Mouse (Mus musculus): ENCODE data around the gene Zbtb42. TPM values are rescaled to one million over a fixed set of nuclear protein-coding genes. Genes with fewer than 3 reads are reported as not detected.

The Zbtb42 gene
- polyA plus RNA-seq, 1 experiment from 2014 or later = 5.4 TPM

GRCm38 (mm10) chr12:112663716-112664115 lies 14.9 kb upstream of the Zbtb42 start:
- WGBS = 49% methylated on average over 12 of the region's 12 CpGs
- ATAC-seq (ENCODE audit: low FRiP score, low read depth) = peak; percentile 61
- no peaks in the 10 kb centered on the region for H3K9me3 ChIP-seq
- H3K4me1 ChIP-seq = peaks cover 79% of the 10 kb centered on the region
- no peak overlapping the region for H3K4me3 ChIP-seq
- H3K36me3 ChIP-seq = peaks cover 80% of the 10 kb centered on the region
- H3K4me2 ChIP-seq (replicated peaks) = peak overlapping the region; percentile 44
- H3K27ac ChIP-seq = peak overlapping the region; percentile 73
- peak overlapping the region; percentile 38 for H3K9ac ChIP-seq
- no peaks in the 10 kb centered on the region for H3K27me3 ChIP-seq (replicated peaks)

GRCm38 (mm10) chr12:112664124-112664523 lies 14.5 kb upstream of the Zbtb42 start:
- Histone ChIP-seq H3K4me1 (peaks cover 79% of the 10 kb centered on the region), H3K9me3 (no peaks in the 10 kb centered on the region), H3K9ac (0 out of 2 replicates have a peak overlapping the region, but pooled peaks have one; percentile 38), H3K27me3 (replicated peaks) (no peaks in the 10 kb centered on the region), H3K36me3 (peaks cover 80% of the 10 kb centered on the region), H3K4me3 (no peak overlapping the region), H3K27ac (peak overlapping the region; percentile 73), H3K4me2 (replicated peaks) (peak overlapping the region; percentile 44)
- WGBS = 27% methylated on average over 2 of the region's 2 CpGs
- peak; percentile 54 for ATAC-seq (ENCODE audit: low FRiP score, low read depth)

GRCm38 (mm10) chr12:112664656-112665055 lies 14.0 kb upstream of the Zbtb42 start:
- no peak for ATAC-seq (ENCODE audit: low FRiP score, low read depth)
- Histone ChIP-seq H3K27ac (peak overlapping the region; percentile 73), H3K4me1 (peaks cover 83% of the 10 kb centered on the region), H3K27me3 (replicated peaks) (no peaks in the 10 kb centered on the region), H3K9me3 (no peaks in the 10 kb centered on the region), H3K4me3 (no peak overlapping the region), H3K4me2 (replicated peaks) (peak overlapping the region; percentile 44), H3K9ac (peak overlapping the region; percentile 38; the same call in 1 of the 2 replicates), H3K36me3 (peaks cover 81% of the 10 kb centered on the region)
- whole genome bisulfite sequencing = 40% methylated on average over 5 of the region's 5 CpGs

GRCm38 (mm10) chr12:112665445-112665844 lies 13.2 kb upstream of the Zbtb42 start:
- 38% methylated on average over 18 of the region's 18 CpGs for WGBS
- H3K36me3 ChIP-seq = peaks cover 82% of the 10 kb centered on the region
- peak overlapping the region; percentile 73 for H3K27ac ChIP-seq
- no peaks in the 10 kb centered on the region for H3K9me3 ChIP-seq
- no peak overlapping the region for H3K4me3 ChIP-seq
- H3K27me3 ChIP-seq (replicated peaks) = no peaks in the 10 kb centered on the region
- peaks cover 87% of the 10 kb centered on the region for H3K4me1 ChIP-seq
- ATAC-seq (ENCODE audit: low FRiP score, low read depth) = peak; percentile 12; the same call in 1 of the 2 replicates
- H3K9ac ChIP-seq = peak overlapping the region; percentile 38; the same call in 1 of the 2 replicates
- peak overlapping the region; percentile 44 for H3K4me2 ChIP-seq (replicated peaks)

GRCm38 (mm10) chr12:112665881-112666544 lies 12.6 kb upstream of the Zbtb42 start:
- H3K36me3 ChIP-seq = peaks cover 82% of the 10 kb centered on the region
- ATAC-seq (ENCODE audit: low FRiP score, low read depth) = no peak

GRCm38 (mm10) chr12:112667619-112668297 lies 10.9 kb upstream of the Zbtb42 start:
- Histone ChIP-seq H3K27ac (no peak overlapping the region), H3K4me3 (peak overlapping the region; percentile 13; the same call in 1 of the 2 replicates), H3K4me1 (peaks cover 87% of the 10 kb centered on the region), H3K4me2 (replicated peaks) (no peak overlapping the region), H3K36me3 (peaks cover 71% of the 10 kb centered on the region), H3K9me3 (no peaks in the 10 kb centered on the region), H3K27me3 (replicated peaks) (no peaks in the 10 kb centered on the region), H3K9ac (0 out of 2 replicates have a peak overlapping the region, but pooled peaks have one; percentile 21)
- 87% methylated on average over 10 of the region's 10 CpGs for WGBS
- no peak for ATAC-seq (ENCODE audit: low FRiP score, low read depth)

More at GRCm38 (mm10) chr12:112665881-112666544, 12.6 kb upstream of the Zbtb42 start:
- H3K27ac ChIP-seq = peak overlapping the region; percentile 73
- no peak overlapping the region; the same call in 1 of the 2 replicates for H3K4me3 ChIP-seq
- H3K27me3 ChIP-seq (replicated peaks) = no peaks in the 10 kb centered on the region
- WGBS = 91% methylated on average over 9 of the region's 9 CpGs
- H3K4me2 ChIP-seq (replicated peaks) = peak overlapping the region; percentile 44
- no peaks in the 10 kb centered on the region for H3K9me3 ChIP-seq
- H3K9ac ChIP-seq = 0 out of 2 replicates have a peak overlapping the region, but pooled peaks have one; percentile 30
- H3K4me1 ChIP-seq = peaks cover 87% of the 10 kb centered on the region

- Histone ChIP-seq H3K4me1 (peaks cover 73% of the 10 kb centered on the region), H3K36me3 (peaks cover 55% of the 10 kb centered on the region), H3K9ac (peak overlapping the region; percentile 38), H3K9me3 (no peaks in the 10 kb centered on the region), H3K4me2 (replicated peaks) (peak overlapping the region; percentile 89), H3K4me3 (no peak overlapping the region), H3K27ac (no peak overlapping the region), H3K27me3 (replicated peaks) (no peaks in the 10 kb centered on the region)
- no peak for ATAC-seq (ENCODE audit: low FRiP score, low read depth)
- WGBS = 48% methylated on average over 9 of the region's 9 CpGs
These were observed 7.8 kb upstream of the Zbtb42 start for GRCm38 (mm10) chr12:112670718-112671393.

GRCm38 (mm10) chr12:112671891-112672290 lies 6.7 kb upstream of the Zbtb42 start:
- Histone ChIP-seq H3K27me3 (replicated peaks) (peaks cover under 1% of the 10 kb centered on the region; the same call in 1 of the 2 replicates), H3K4me3 (peak overlapping the region; percentile 98; the same call in 1 of the 2 replicates), H3K4me2 (replicated peaks) (peak overlapping the region; percentile 89), H3K36me3 (peaks cover 46% of the 10 kb centered on the region), H3K4me1 (peaks cover 63% of the 10 kb centered on the region), H3K9me3 (no peaks in the 10 kb centered on the region), H3K27ac (no peak overlapping the region), H3K9ac (no peak overlapping the region)
- WGBS = 81% methylated on average over 7 of the region's 7 CpGs
- ATAC-seq (ENCODE audit: low FRiP score, low read depth) = no peak

- H3K27ac ChIP-seq = peak overlapping the region; percentile 87; the same call in 1 of the 2 replicates
- peaks cover 11% of the 10 kb centered on the region for H3K27me3 ChIP-seq (replicated peaks)
- peak; percentile 15; the same call in 1 of the 2 replicates for ATAC-seq (ENCODE audit: low FRiP score, low read depth)
- H3K9me3 ChIP-seq = no peaks in the 10 kb centered on the region
- peak overlapping the region; percentile 98 for H3K4me3 ChIP-seq
- H3K4me2 ChIP-seq (replicated peaks) = peak overlapping the region; percentile 89
- H3K4me1 ChIP-seq = peaks cover 58% of the 10 kb centered on the region
- peak overlapping the region; percentile 100 for H3K9ac ChIP-seq
- H3K36me3 ChIP-seq = peaks cover 35% of the 10 kb centered on the region
- WGBS = 8% methylated on average over 21 of the region's 21 CpGs
These were observed 5.7 kb upstream of the Zbtb42 start for GRCm38 (mm10) chr12:112672744-112673575.

- Histone ChIP-seq H3K36me3 (peaks cover 29% of the 10 kb centered on the region), H3K27me3 (replicated peaks) (peaks cover 17% of the 10 kb centered on the region), H3K9ac (peak overlapping the region; percentile 100), H3K27ac (peak overlapping the region; percentile 87), H3K4me3 (peak overlapping the region; percentile 98), H3K9me3 (no peaks in the 10 kb centered on the region), H3K4me2 (replicated peaks) (peak overlapping the region; percentile 89), H3K4me1 (peaks cover 62% of the 10 kb centered on the region)
- WGBS = under 1% methylated on average over 66 of the region's 68 CpGs
- ATAC-seq (ENCODE audit: low FRiP score, low read depth) = 0 out of 2 replicates have a peak, but pooled peaks have one; percentile 8
These were observed 5.0 kb upstream of the Zbtb42 start for GRCm38 (mm10) chr12:112673576-112674091.

Measured in neural tube, embryonic 12.5 days (tissue).